Mouse (Mus musculus) liver, postnatal 0 days (tissue): ENCODE data around the gene Steap2.

Experiments used
- CTCF ChIP-seq: sonication (generic); IDR thresholded peaks from 2 replicates; pipeline ENCODE4 v1.5.1; 2016; ENCODE audit warnings: antibody characterized with exemption, low read depth
- EP300 ChIP-seq: IDR thresholded peaks from 2 replicates; pipeline ENCODE4 v1.6.1; 2016; ENCODE audit warnings: antibody characterized with exemption, low read depth, mild to moderate bottlenecking

DNA sequence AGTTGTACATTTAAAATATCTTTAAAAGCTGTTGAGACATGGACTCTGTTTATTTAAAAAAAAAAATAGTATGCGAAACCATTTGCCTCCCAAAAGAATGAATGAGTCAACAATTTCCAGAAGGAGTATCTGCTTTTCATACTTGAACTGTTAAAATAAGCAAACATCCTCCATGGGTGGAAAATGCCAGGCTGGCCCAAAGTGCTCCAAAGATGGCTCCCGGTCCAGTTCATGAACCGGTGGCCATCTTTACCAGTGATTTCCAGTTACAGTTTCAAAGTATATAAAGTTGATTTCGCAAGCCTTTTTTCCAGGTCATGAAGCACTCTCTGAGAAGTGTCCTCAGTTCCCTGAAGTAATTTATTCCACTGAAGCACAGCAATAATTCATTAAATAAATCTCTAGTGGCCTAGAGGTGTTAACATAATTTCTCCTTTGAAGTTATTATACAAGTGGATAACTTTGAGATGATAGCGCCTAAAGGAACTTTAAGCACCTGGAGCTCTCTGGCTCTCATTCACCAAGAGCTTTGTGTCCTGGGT is 1.1 kb upstream of the Steap2 start:
- TF ChIP-seq CTCF (no peak), EP300 (no peak)
